Mouse (Mus musculus) macrophage (primary cell): ENCODE results near the gene Cenpn. TPM values are rescaled to one million over a fixed set of nuclear protein-coding genes. Genes with fewer than 3 reads are reported as not detected.
A peak's percentile ranks its signal among the peaks of the same experiment; 100 is the strongest.

Experiments
- H3K27ac ChIP-seq: fragments of 350-480 bp; formaldehyde crosslinking; 2 replicates; pipeline ENCODE4 v1.9.0; 2021
- H3K36me3 ChIP-seq: fragments of 350-480 bp; formaldehyde crosslinking; 2 replicates; pipeline ENCODE4 v1.9.0; 2021; ENCODE audit errors: inconsistent target
- H3K4me3 ChIP-seq: fragments of 350-480 bp; formaldehyde crosslinking; 2 replicates; pipeline ENCODE4 v1.9.0; 2021; ENCODE audit errors: inconsistent target
- H3K79me2 ChIP-seq: fragments of 350-480 bp; formaldehyde crosslinking; 2 replicates; pipeline ENCODE4 v1.9.0; 2021; ENCODE audit errors: inconsistent target
- WGBS: methylation state at CpG from one replicate; pipeline ENCODE4 v1.1.7; 2026; ENCODE audit warnings: inconsistent platforms; ENCODE audit not compliant: missing documents; 5-methylcytosine and 5-hydroxymethylcytosine counted together
- polyA plus RNA-seq: library from polyadenylated mRNA; stranded (reverse); fragments of 250-400 nt; gene quantifications from 3 replicates; pipeline ENCODE4 v1.2.4, GENCODE M21; 2018; ENCODE audit warnings: inconsistent platforms
- total RNA-seq, 78 experiments: library from RNA; depleted of rRNA; stranded (reverse); fragments of 250-400 nt; gene quantifications; 1 replicate in 9 of 78; 2 replicates in 24 of 78; 3 replicates in 43 of 78; 4 replicates in 2 of 78; pipeline ENCODE4 v1.2.4; 2018; ENCODE audit warnings: inconsistent platforms in 56 of 78

Cenpn gene
- 10 to 100 TPM in 1 of 26 experiments, 1 to 10 TPM in 22, under 1 TPM in 1, not detected in 2; 0.66 to 10.2 (median 2.9) TPM for total RNA-seq (2018; cell fraction: chromatin; rRNA removed)
- 1 to 10 TPM in 25 of 26 experiments, under 1 TPM in 1; 0.96 to 3.0 (median 1.9) TPM for total RNA-seq (2018; cell fraction: cytosol; rRNA removed)
- total RNA-seq (2018; cell fraction: nucleus; rRNA removed): 10 to 100 TPM in 1 of 26 experiments, 1 to 10 TPM in 21, under 1 TPM in 3, not detected in 1; 0.35 to 10.8 (median 2.2) TPM
- polyA plus RNA-seq: 2.0 to 6.7 TPM (median 4.5 TPM) in 3 replicates

DNA sequence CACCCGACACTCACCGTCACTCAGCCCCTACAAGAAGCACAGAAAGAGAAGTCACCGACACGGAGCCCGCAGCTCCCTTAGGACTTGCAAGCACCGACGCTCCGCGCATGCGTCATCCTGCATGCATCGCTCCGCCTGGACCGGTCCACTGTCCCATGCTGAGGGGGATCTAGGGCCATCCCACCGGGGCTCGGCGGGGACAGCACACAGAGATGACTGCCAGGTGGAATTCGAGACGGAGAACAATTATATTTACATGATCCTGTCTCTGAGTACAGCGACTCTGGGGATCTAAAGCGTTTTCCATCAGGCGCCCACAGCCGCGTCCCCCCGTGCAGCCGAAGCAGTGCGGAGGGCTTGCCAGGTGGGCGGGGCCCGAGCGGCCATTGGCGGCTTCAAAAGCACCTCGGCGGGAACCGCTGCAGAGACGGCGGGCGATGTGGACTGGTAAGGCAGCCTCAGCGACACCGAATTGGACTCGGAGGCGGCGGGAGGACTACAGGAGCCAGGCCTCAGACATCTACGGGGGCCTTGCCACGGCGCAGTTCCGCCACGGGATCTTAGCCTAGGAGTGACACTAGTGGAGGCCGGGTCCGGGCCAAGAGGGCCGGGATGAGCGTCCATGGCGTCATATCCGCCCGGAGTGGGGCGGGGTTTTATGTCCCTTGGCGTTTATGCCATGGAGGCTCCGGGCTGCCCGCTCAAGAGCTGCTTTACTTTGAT is at the start of gene Cenpn, which contains the start of gene Cmc2:
Gene Cenpn, plus strand, starts transcription at position 394 of the 723 bp plus-strand sequence.
Gene Cmc2, minus strand, starts transcription at position 119 of the 723 bp plus-strand sequence.
- Histone ChIP-seq H3K79me2 (peaks cover 17% of the 10 kb centered on the region), H3K36me3 (no peaks in the 10 kb centered on the region)
- WGBS: under 1% methylated on average over 57 of the region's 57 CpGs

DNA sequence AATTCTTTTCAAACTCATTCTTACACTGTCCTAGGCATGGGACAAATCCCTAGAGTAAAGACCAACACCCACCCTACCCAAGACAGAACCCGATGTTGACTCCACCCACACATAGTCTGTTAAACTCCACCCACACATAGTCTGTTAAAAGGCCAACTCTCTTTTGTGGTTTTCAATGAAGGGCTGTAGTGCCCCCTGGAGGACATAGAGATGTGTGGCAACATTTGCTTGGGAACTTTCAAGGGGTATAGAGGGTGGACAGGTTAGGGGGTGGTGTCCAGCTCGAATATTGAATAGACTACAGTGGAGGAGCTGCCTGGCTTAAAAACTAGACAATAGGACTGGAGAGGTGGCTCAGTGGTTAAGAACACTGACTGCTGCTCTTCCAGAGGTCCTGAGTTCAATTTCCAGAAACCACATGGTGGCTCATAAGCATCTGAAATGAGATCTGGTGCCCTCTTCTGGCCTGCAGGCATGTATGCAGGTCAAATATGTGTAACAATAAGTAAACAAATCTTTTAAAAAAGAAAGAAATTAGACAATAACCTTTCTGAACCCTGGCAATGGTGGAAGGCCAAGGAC is 48.7 kb upstream of the Cenpn start:
- Histone ChIP-seq H3K36me3 (no peaks in the 10 kb centered on the region), H3K79me2 (no peaks in the 10 kb centered on the region), H3K4me3 (no peak overlapping the region), H3K27ac (no peak overlapping the region)
- 79% methylated on average over 2 of the region's 2 CpGs for WGBS

More for the DNA sequence above, at the start of gene Cenpn, which contains the start of gene Cmc2:
- H3K27ac ChIP-seq: peak within 1 kb of the TSS; percentile 84
- H3K4me3 ChIP-seq: peak within 1 kb of the TSS; percentile 58

DNA sequence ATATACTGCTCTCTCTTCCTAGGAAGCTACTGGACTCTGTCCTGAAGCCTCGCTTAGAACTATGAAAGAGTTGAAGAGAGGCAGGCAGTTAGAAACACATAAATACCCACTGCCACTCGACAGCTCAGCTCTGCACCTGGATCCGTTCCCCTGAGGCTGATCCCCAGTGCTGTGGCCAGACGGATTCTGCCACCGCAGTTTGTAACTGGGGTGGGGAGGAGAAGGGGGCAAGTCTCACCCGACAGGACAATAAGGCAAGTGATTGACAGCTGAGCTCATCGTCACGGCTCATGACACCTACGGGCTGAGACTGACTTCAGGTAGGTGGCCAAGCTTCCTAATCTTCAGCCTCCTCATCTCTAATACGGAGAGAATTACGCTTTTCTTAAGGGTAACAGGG is 47.9 kb upstream of the Cenpn start:
- no peak overlapping the region for H3K4me3 ChIP-seq
- whole genome bisulfite sequencing: 91% methylated on average over 11 of the region's 11 CpGs
- no peaks in the 10 kb centered on the region for H3K79me2 ChIP-seq
- no peak overlapping the region for H3K27ac ChIP-seq
- no peaks in the 10 kb centered on the region for H3K36me3 ChIP-seq

- 91% methylated on average over 8 of the region's 8 CpGs for WGBS
- no peak overlapping the region for H3K4me3 ChIP-seq
- no peak overlapping the region for H3K27ac ChIP-seq
- no peaks in the 10 kb centered on the region for H3K36me3 ChIP-seq
- no peaks in the 10 kb centered on the region for H3K79me2 ChIP-seq
Observed at GRCm38 (mm10) chr8:116873986-116874385, 47.5 kb upstream of the Cenpn start.

DNA sequence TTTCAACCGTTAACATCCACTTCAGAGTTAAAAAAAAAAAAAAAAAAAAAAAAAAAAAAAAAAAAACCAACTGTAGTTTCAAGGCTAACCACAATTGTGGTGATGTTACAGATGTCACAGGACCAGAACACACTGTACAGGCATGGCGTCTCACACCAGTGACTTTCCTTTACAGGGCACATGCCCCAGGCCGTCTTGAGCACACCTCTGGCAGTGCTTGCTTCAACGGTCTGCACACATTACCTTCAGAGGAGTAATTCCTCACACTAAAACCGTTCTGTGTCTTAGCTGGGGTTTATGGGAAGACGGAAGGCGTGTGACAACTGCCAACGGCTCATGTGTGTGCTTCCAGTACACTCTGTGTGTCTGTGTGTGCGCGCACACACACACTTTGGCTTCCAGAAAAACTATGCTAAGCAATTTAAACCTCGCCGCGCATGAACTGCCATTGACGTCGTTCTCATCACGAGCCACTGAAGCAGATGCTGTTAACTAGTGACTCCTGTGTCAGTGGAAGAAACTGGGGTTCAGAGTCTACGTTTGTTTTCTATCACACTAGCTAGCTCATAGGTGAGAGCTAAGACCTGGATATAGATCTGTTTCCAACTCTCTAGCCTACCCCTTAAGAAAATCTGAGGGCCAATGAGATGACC is 45.6 kb upstream of the Cenpn start:
- Histone ChIP-seq H3K4me3 (no peak overlapping the region), H3K36me3 (no peaks in the 10 kb centered on the region), H3K27ac (no peak overlapping the region), H3K79me2 (no peaks in the 10 kb centered on the region)
- 65% methylated on average over 12 of the region's 17 CpGs for WGBS

GRCm38 (mm10) chr8:116881396-116881795 is 40.1 kb upstream of the Cenpn start:
- Histone ChIP-seq H3K36me3 (no peaks in the 10 kb centered on the region), H3K27ac (no peak overlapping the region), H3K4me3 (no peak overlapping the region), H3K79me2 (no peaks in the 10 kb centered on the region)
- WGBS: 65% methylated on average over 8 of the region's 8 CpGs

GRCm38 (mm10) chr8:116887813-116888212 is 33.7 kb upstream of the Cenpn start:
- H3K36me3 ChIP-seq: no peaks in the 10 kb centered on the region
- WGBS: 68% methylated on average over 4 of the region's 4 CpGs

GRCm38 (mm10) chr8:116891446-116891845 is 30.1 kb upstream of the Cenpn start:
- Histone ChIP-seq H3K4me3 (no peak overlapping the region), H3K36me3 (no peaks in the 10 kb centered on the region), H3K79me2 (no peaks in the 10 kb centered on the region), H3K27ac (no peak overlapping the region)
- 93% methylated on average over 5 of the region's 5 CpGs for WGBS

More at GRCm38 (mm10) chr8:116887813-116888212, 33.7 kb upstream of the Cenpn start:
- Histone ChIP-seq H3K4me3 (no peak overlapping the region), H3K27ac (no peak overlapping the region), H3K79me2 (no peaks in the 10 kb centered on the region)

GRCm38 (mm10) chr8:116892130-116892529 is 29.4 kb upstream of the Cenpn start:
- Histone ChIP-seq H3K27ac (no peak overlapping the region), H3K79me2 (no peaks in the 10 kb centered on the region), H3K36me3 (no peaks in the 10 kb centered on the region), H3K4me3 (no peak overlapping the region)
- WGBS: 84% methylated on average over 3 of the region's 3 CpGs

DNA sequence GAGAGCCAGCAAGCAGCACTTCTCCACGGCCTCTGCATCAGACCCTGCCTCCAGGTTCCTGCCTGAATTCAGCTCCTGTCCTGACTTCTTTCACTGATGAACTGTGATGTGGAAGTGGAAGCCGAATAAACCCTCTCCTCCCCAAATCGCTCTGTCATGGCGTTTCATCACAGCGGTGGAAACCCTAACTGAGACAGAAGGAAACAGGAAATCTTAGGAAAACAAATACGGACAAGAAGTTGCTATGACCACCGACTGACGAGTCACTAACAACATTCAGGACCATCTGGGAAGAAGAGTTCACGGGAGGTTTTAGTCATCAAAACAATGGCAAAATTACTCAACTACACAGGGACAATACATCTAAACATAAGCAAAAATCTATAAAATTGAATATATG is 28.9 kb upstream of the Cenpn start:
- Histone ChIP-seq H3K27ac (no peak overlapping the region), H3K79me2 (no peaks in the 10 kb centered on the region), H3K4me3 (no peak overlapping the region), H3K36me3 (no peaks in the 10 kb centered on the region)
- 45% methylated on average over 9 of the region's 9 CpGs for WGBS

DNA sequence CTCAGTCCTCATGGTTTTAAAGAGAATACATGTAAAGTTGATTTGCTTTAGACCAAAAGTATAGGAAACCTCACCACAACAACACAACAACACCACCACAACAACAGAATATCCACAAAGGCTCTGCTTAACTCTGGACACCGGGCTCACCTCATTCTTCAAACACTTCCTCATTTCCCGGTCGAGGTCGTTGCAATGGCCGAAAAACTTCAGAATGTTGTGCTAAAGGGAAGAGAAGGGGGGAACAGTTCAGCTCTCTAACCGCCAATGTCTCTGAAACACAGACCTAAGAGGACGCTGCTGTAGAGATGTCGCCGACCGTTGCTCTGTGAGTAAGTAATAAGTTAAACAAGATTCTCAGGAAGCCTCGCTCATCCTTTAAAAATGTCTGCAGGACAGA is 27.6 kb upstream of the Cenpn start:
- H3K79me2 ChIP-seq: no peaks in the 10 kb centered on the region
- no peak overlapping the region for H3K27ac ChIP-seq
- no peak overlapping the region for H3K4me3 ChIP-seq
- H3K36me3 ChIP-seq: no peaks in the 10 kb centered on the region
- 46% methylated on average over 11 of the region's 11 CpGs for WGBS

GRCm38 (mm10) chr8:116895521-116895920 is 26.0 kb upstream of the Cenpn start:
- Histone ChIP-seq H3K4me3 (no peak overlapping the region), H3K79me2 (no peaks in the 10 kb centered on the region), H3K27ac (no peak overlapping the region), H3K36me3 (no peaks in the 10 kb centered on the region)
- 96% methylated on average over 6 of the region's 6 CpGs for WGBS

DNA sequence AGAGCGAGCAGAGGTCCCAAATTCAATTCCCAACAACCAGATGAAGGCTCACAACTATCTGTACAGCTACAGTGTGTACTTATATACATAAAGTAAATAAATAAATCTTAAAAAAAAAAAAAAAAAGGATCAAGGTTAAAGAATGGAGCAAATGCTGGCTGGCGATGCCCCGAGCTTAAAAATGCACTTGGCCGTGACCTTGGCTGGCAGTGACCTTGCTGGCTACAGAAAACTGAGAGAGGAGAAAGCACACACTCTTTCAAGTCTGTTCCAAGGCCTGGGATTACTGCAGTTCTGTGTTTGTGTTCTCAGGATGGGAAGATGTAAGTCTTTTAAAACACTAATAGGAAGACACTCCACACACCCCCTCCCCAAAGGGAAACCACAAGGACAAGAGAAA is 16.8 kb upstream of the Cenpn start:
- 94% methylated on average over 3 of the region's 4 CpGs for WGBS
- Histone ChIP-seq H3K27ac (no peak overlapping the region), H3K36me3 (no peaks in the 10 kb centered on the region), H3K79me2 (no peaks in the 10 kb centered on the region), H3K4me3 (no peak overlapping the region)

DNA sequence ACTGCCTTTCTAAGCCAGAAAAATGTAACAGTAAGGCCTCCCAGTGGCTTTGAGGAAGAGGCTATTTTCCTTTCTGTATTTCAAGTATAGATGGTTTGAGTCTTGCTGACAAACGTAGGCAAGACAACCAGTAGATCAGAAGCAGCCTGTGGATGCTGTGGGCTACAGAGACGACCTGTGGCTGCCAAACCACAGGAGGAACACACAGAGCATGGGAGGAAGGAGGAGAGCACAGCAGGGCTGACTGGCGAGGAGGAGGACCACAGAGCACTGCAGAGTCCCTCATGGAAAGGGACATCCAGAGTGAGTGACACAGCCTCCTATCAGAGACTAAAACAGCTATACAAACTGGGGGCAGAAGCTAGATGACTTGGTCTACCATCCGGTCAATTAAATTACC is 16.3 kb upstream of the Cenpn start:
- H3K4me3 ChIP-seq: no peak overlapping the region
- H3K36me3 ChIP-seq: no peaks in the 10 kb centered on the region
- WGBS: 63% methylated on average over 4 of the region's 4 CpGs
- H3K79me2 ChIP-seq: no peaks in the 10 kb centered on the region
- no peak overlapping the region for H3K27ac ChIP-seq

GRCm38 (mm10) chr8:116905836-116906235 is 15.7 kb upstream of the Cenpn start:
- Histone ChIP-seq H3K36me3 (no peaks in the 10 kb centered on the region), H3K27ac (no peak overlapping the region), H3K79me2 (no peaks in the 10 kb centered on the region), H3K4me3 (no peak overlapping the region)
- 97% methylated on average over 4 of the region's 4 CpGs for WGBS
